In genomic region chr19:18841789-18842562, GRCm38 (mm10) we compare ENCODE assay signal across 26 mouse cellular contexts.
DNase-seq lines count a peak whose midpoint lies in the region; ATAC-seq and TF ChIP-seq lines count a peak whose summit lies in the region.
"Had no signal": no experiment of that assay in that cellular context is flagged by ENCODE, and none has a peak within 500 bp of the region (broad histone marks: within the 10 kb centered on the region; RNA-seq: fewer than 3 reads in every experiment).

No protein-coding gene starts in this region.

- DNase-seq in embryonic facial prominence, embryonic 14.5 days (ENCODE audit: low spot score): peak; percentile 9
- DNase-seq in embryonic facial prominence, embryonic 10.5 days (ENCODE audit: low spot score): no peak
- peak; percentile 2 to 7 for DNase-seq in heart, postnatal 14 days
- DNase-seq in heart, adult 11 months: no peak
- DNase-seq in lung, postnatal 0 days (ENCODE audit: low spot score): peak; percentile 36
- no peak for DNase-seq in lung, postnatal 14 days
- peak; percentile 50 for DNase-seq in retina, embryonic 14.5 days (ENCODE audit: low spot score)
- DNase-seq: adrenal gland, postnatal 25 days; cerebellum, postnatal 36 days; embryo, embryonic 11 days; gastrocnemius, postnatal 25 days; heart, adult 2 months; kidney, adult 11 months; layer of hippocampus, adult 9-11 months; right cerebral cortex, adult 18-20 months; thymus, postnatal 36 days had no signal

- H3K9ac ChIP-seq in embryonic facial prominence, embryonic 14.5 days (ENCODE audit: low read depth, low read length): no peak overlapping the region
- H3K9ac ChIP-seq in lung, postnatal 0 days (replicated peaks; ENCODE audit: low read depth): no peak overlapping the region
- no peak overlapping the region for H3K9ac ChIP-seq in hindbrain, embryonic 12.5 days
- H3K9ac ChIP-seq: embryonic facial prominence, embryonic 15.5 days; heart, embryonic 13.5 days; hindbrain, embryonic 13.5 days; limb, embryonic 15.5 days; liver, embryonic 14.5 days; neural tube, embryonic 13.5 days had no signal

- H3K4me3 ChIP-seq in embryonic facial prominence, embryonic 14.5 days (ENCODE audit: low read depth, low read length): no peak overlapping the region
- H3K4me3 ChIP-seq in embryonic facial prominence, embryonic 10.5 days: no peak overlapping the region
- H3K4me3 ChIP-seq in lung, postnatal 0 days (ENCODE audit: low read depth, low read length): no peak overlapping the region
- no peak overlapping the region for H3K4me3 ChIP-seq in hindbrain, embryonic 12.5 days
- H3K4me3 ChIP-seq: embryonic facial prominence, embryonic 15.5 days; heart, adult 2 months; heart, embryonic 13.5 days; hindbrain, embryonic 13.5 days; limb, embryonic 15.5 days; midbrain, embryonic 10.5 days; myocyte; neural tube, embryonic 13.5 days had no signal

- WGBS in embryonic facial prominence, embryonic 14.5 days: 72% methylated on average over 19 of the region's 19 CpGs
- WGBS in embryonic facial prominence, embryonic 10.5 days: 82% methylated on average over 19 of the region's 19 CpGs
- WGBS in lung, postnatal 0 days: 53% methylated on average over 19 of the region's 19 CpGs
- WGBS in hindbrain, embryonic 12.5 days: 83% methylated on average over 19 of the region's 19 CpGs

- TF ChIP-seq EP300 in lung, postnatal 0 days (IDR thresholded peaks at IDR 0.05): no peak

- ATAC-seq in embryonic facial prominence, embryonic 14.5 days (ENCODE audit: low read depth): no peak
- peak; percentile 32 for ATAC-seq in lung, postnatal 0 days
- no peak for ATAC-seq in hindbrain, embryonic 12.5 days (ENCODE audit: low FRiP score)
- ATAC-seq: midbrain, embryonic 16.5 days had no signal

- no peaks in the 10 kb centered on the region for H3K4me1 ChIP-seq in embryonic facial prominence, embryonic 14.5 days (ENCODE audit: control insufficient read depth, insufficient read depth, low read length)
- H3K4me1 ChIP-seq in embryonic facial prominence, embryonic 10.5 days: no peaks in the 10 kb centered on the region
- no peaks in the 10 kb centered on the region for H3K4me1 ChIP-seq in lung, postnatal 0 days (ENCODE audit: insufficient read depth, low read depth, low read length)
- no peaks in the 10 kb centered on the region for H3K4me1 ChIP-seq in hindbrain, embryonic 12.5 days
- H3K4me1 ChIP-seq: embryonic facial prominence, embryonic 15.5 days; heart, embryonic 13.5 days; hindbrain, embryonic 13.5 days; limb, embryonic 15.5 days; midbrain, embryonic 10.5 days; neural tube, embryonic 13.5 days had no signal

- H3K36me3 ChIP-seq in embryonic facial prominence, embryonic 14.5 days (ENCODE audit: control insufficient read depth, insufficient read depth, low read length): no peaks in the 10 kb centered on the region
- H3K36me3 ChIP-seq in embryonic facial prominence, embryonic 10.5 days (replicated peaks): no peaks in the 10 kb centered on the region
- H3K36me3 ChIP-seq in lung, postnatal 0 days (ENCODE audit: insufficient read depth, low read length): no peaks in the 10 kb centered on the region
- H3K36me3 ChIP-seq in hindbrain, embryonic 12.5 days: no peaks in the 10 kb centered on the region
- H3K36me3 ChIP-seq: embryonic facial prominence, embryonic 15.5 days; heart, embryonic 13.5 days; hindbrain, embryonic 13.5 days; limb, embryonic 15.5 days; midbrain, embryonic 10.5 days; neural tube, embryonic 13.5 days had no signal

- no peaks in the 10 kb centered on the region for H3K27me3 ChIP-seq in embryonic facial prominence, embryonic 14.5 days (replicated peaks; ENCODE audit: control insufficient read depth, insufficient read depth, low read length)
- no peaks in the 10 kb centered on the region for H3K27me3 ChIP-seq in embryonic facial prominence, embryonic 10.5 days (replicated peaks; ENCODE audit: low read depth, poor library complexity, severe bottlenecking)
- H3K27me3 ChIP-seq in lung, postnatal 0 days (replicated peaks; ENCODE audit: insufficient read depth, low read length): no peaks in the 10 kb centered on the region
- no peaks in the 10 kb centered on the region for H3K27me3 ChIP-seq in hindbrain, embryonic 12.5 days
- H3K27me3 ChIP-seq: embryonic facial prominence, embryonic 15.5 days; heart, embryonic 13.5 days; hindbrain, embryonic 13.5 days; limb, embryonic 15.5 days; neural tube, embryonic 13.5 days had no signal

- no peak for TF ChIP-seq CTCF in lung, postnatal 0 days (IDR thresholded peaks at IDR 0.05)

- H3K27ac ChIP-seq in embryonic facial prominence, embryonic 14.5 days (replicated peaks; ENCODE audit: low read depth, low read length): no peak overlapping the region
- H3K27ac ChIP-seq in embryonic facial prominence, embryonic 10.5 days (replicated peaks): no peak overlapping the region
- H3K27ac ChIP-seq in lung, postnatal 0 days (ENCODE audit: low read length): no peak overlapping the region
- H3K27ac ChIP-seq in hindbrain, embryonic 12.5 days: no peak overlapping the region
- H3K27ac ChIP-seq: embryonic facial prominence, embryonic 15.5 days; heart, adult 2 months; heart, embryonic 13.5 days; hindbrain, embryonic 13.5 days; limb, embryonic 15.5 days; liver, embryonic 14.5 days; midbrain, embryonic 10.5 days; neural tube, embryonic 13.5 days had no signal

- H3K4me2 ChIP-seq in embryonic facial prominence, embryonic 14.5 days (ENCODE audit: low read depth, low read length): no peak overlapping the region
- no peak overlapping the region for H3K4me2 ChIP-seq in lung, postnatal 0 days (replicated peaks; ENCODE audit: low read depth, low read length)
- H3K4me2 ChIP-seq in hindbrain, embryonic 12.5 days (replicated peaks): no peak overlapping the region
- H3K4me2 ChIP-seq: embryonic facial prominence, embryonic 15.5 days; heart, embryonic 13.5 days; hindbrain, embryonic 13.5 days; limb, embryonic 15.5 days; neural tube, embryonic 13.5 days had no signal

- H3K9me3 ChIP-seq in embryonic facial prominence, embryonic 14.5 days (ENCODE audit: control insufficient read depth, low read length): no peaks in the 10 kb centered on the region
- no peaks in the 10 kb centered on the region for H3K9me3 ChIP-seq in embryonic facial prominence, embryonic 10.5 days
- H3K9me3 ChIP-seq in lung, postnatal 0 days (ENCODE audit: low read length): no peaks in the 10 kb centered on the region
- no peaks in the 10 kb centered on the region for H3K9me3 ChIP-seq in hindbrain, embryonic 12.5 days (replicated peaks)
- H3K9me3 ChIP-seq: embryonic facial prominence, embryonic 15.5 days; heart, embryonic 13.5 days; hindbrain, embryonic 13.5 days; limb, embryonic 15.5 days; midbrain, embryonic 10.5 days; neural tube, embryonic 13.5 days had no signal

- intact Hi-C loops in heart, postnatal 14 days (cut with DNase I): no loop called here

Comparison
In these comparisons a context has a peak if more than half of its experiments do, and no peak if none do; other contexts are left out.
1. DNase-seq: peak in embryonic facial prominence, embryonic 14.5 days (single experiment), heart, postnatal 14 days (2 of 2), lung, postnatal 0 days (single experiment) and retina, embryonic 14.5 days (single experiment); none in embryonic facial prominence, embryonic 10.5 days (single experiment), heart, adult 11 months (single experiment) and lung, postnatal 14 days (single experiment).